Mouse (Mus musculus) frontal cortex, postnatal 36 days (tissue): ENCODE measurements around the gene Sdhaf4.

Experiments
- DNase-seq, 2 experiments: peaks; one replicate each; pipeline ENCODE4 v3.0.0; 2022; ENCODE audit warnings: low spot score in 2 of 2

Sdhaf4 gene

DNA sequence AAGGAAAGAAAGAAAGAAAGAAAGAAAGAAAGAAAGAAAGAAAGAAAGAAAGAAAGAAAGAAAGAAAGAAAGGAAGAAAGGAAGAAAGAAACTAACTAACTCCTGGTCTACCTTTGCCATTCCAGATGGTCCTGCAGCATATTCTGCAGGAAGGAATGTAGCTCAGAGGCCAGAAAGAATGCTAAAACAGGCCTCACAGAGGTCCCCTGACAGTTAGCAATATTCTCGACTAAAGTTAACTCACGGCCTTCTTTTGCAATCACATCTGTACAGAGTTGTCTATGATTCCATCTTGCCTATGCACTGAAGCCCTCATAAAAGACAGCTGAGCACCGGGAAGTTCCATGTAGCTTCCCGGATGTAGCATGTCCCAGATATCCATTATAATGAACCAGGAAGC, 49.9 kb downstream of the Sdhaf4 start:
- no peak for DNase-seq

- peak; percentile 71 to 85 for DNase-seq
These were observed 51.5 kb downstream of the Sdhaf4 start for GRCm38 (mm10) chr1:23953921-23954320.

GRCm38 (mm10) chr1:23948778-23949699, 56.4 kb downstream of the Sdhaf4 start:
- DNase-seq: no peak

- DNase-seq: peak in 1 of 2 experiments; percentile 25
These were observed 57.2 kb downstream of the Sdhaf4 start for GRCm38 (mm10) chr1:23948290-23948689.
